Mouse (Mus musculus): ENCODE data around the gene Vmn2r108. TPM values are rescaled to one million over a fixed set of nuclear protein-coding genes. Genes with fewer than 3 reads are reported as not detected.

The Vmn2r108 gene
- 0.06 TPM for total RNA-seq (2023)

DNA sequence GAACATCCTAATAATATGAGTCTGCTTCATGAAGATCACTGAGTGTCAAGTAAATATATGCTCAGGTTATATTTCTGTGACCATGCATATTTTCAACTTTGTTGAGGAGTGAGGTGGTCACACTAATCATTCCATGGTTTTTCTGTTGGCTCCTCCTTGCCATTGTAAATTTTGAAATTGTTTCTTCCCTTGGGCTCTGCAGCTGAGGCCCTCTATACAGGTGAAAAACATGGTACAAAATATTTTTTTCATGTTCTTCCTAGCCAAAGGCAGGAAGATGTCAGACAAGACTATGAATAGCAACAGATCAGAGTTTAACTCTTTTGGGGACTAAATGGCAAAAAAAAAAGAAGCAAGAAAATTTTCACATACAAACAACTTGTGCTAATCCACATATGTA, at the start of gene Vmn2r108:
Vmn2r108 (minus strand) TSS at position 101 of the 400 bp plus-strand sequence.

GRCm38 (mm10) chr17:20497858-20498257, 16.7 kb upstream of the Vmn2r108 start, which contains the start of gene Vmn1r225:
Gene Vmn1r225, plus strand, starts transcription at chr17:20498158.

DNA sequence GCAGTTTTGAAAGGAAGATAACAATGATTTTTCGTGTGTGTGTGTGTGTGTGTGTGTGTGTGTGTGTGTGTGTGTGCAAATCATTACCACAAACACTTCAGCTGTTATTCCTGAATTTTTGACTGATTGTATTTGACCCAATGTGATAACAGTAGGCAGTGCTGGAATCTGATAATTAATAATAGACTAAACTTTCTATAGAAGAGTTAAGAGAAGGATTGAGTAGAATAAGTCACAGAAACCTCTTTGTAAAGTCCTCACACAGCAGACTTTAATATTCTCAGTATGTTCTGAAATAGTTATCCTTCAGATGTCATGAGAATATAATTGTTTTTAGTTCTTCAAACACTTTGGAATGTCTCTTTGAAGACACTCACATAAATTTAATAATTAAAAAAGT, 67.3 kb downstream of the Vmn2r108 start, which contains the start of gene Vmn1r224:
Vmn1r224 (plus strand) TSS at position 301 of the 400 bp plus-strand sequence.

Other genes with a start within 250 kb of the Vmn2r108 start
- not detected for gene Vmn2r105, start 246.3 kb downstream of the Vmn2r108 start, total RNA-seq (2023)
- not detected for gene Vmn2r106, start 195.8 kb downstream of the Vmn2r108 start, total RNA-seq (2023)
- not detected for gene Vmn2r107, start 136.1 kb downstream of the Vmn2r108 start, total RNA-seq (2023)
- not detected for gene Vmn1r224, start 67.2 kb downstream of the Vmn2r108 start, total RNA-seq (2023)
- not detected for gene Vmn1r225, start 16.8 kb upstream of the Vmn2r108 start, total RNA-seq (2023)
- not detected for gene Vmn2r109, start 83.4 kb upstream of the Vmn2r108 start, total RNA-seq (2023)
- gene Vmn2r110, start 115.1 kb upstream of the Vmn2r108 start, total RNA-seq (2023) = not detected
- not detected for gene Fpr-rs3, start 143.5 kb upstream of the Vmn2r108 start, total RNA-seq (2023)
- not detected for gene Vmn1r226, start 201.5 kb upstream of the Vmn2r108 start, total RNA-seq (2023)
- not detected for gene Vmn1r227, start 248.5 kb upstream of the Vmn2r108 start, total RNA-seq (2023)

Measured in CD8-positive naive resting alpha-beta T cell, adult 57 days (primary cell).